ENCODE assay signal across 17 mouse cellular contexts in the genomic region with DNA sequence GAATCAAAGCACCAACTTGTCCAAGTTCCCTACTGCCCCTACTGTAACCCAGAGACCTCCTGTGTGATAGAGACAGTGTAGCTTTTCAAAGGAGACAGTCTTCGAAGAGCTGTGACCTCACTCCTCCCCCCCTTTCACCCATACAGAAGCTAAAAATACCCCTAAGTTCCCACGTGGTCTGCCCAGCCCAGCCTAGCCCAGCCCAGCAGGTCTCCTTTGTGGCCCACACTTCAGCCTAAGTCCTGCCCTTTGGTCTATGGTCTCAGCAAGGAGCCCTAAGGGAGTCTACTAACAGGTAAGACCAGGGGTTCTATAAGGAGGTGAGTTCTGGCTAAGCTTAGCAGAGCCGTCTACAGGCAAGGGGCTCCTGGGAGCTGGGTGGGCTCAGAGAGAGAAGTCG. TPM values are rescaled to one million over a fixed set of nuclear protein-coding genes. Genes with fewer than 3 reads are reported as not detected.
A peak's percentile ranks its signal among the peaks of the same experiment; 100 is the strongest.
DNase-seq lines count a peak whose midpoint lies in the region; ATAC-seq and TF ChIP-seq lines count a peak whose summit lies in the region.
"Had no signal": no experiment of that assay in that cellular context is flagged by ENCODE, and none has a peak within 500 bp of the region (broad histone marks: within the 10 kb centered on the region; RNA-seq: fewer than 3 reads in every experiment).

A gene (plus strand): TSS at position 176 of the 400 bp plus-strand sequence.

- WGBS in embryonic facial prominence, embryonic 14.5 days, result 56% methylated on average over 4 of the region's 4 CpGs
- WGBS in embryonic facial prominence, embryonic 10.5 days, result 58% methylated on average over 4 of the region's 4 CpGs
- WGBS in liver, postnatal 0 days (ENCODE audit: insufficient replicate concordance), result 48% methylated on average over 4 of the region's 4 CpGs

- peak; percentile 19; the same call in 1 of the 2 replicates for ATAC-seq in embryonic facial prominence, embryonic 14.5 days (ENCODE audit: low read depth)
- ATAC-seq in liver, postnatal 0 days, result no peak
- ATAC-seq: hindbrain, postnatal 0 days had no signal

- no peak for TF ChIP-seq CTCF in liver, postnatal 0 days (IDR thresholded peaks at IDR 0.05; ENCODE audit: low read depth)

- no peak within 1 kb of the TSS for H3K4me3 ChIP-seq in embryonic facial prominence, embryonic 14.5 days (ENCODE audit: low read depth, low read length)
- H3K4me3 ChIP-seq in embryonic facial prominence, embryonic 10.5 days, result no peak within 1 kb of the TSS
- H3K4me3 ChIP-seq in liver, postnatal 0 days (ENCODE audit: low read depth, low read length), result no peak within 1 kb of the TSS
- H3K4me3 ChIP-seq: embryonic facial prominence, embryonic 12.5 days; forebrain, embryonic 10.5 days had no signal

- peaks cover 10% of the 10 kb centered on the region for H3K27me3 ChIP-seq in embryonic facial prominence, embryonic 14.5 days (replicated peaks; ENCODE audit: control insufficient read depth, insufficient read depth, low read length)
- peaks cover 32% of the 10 kb centered on the region for H3K27me3 ChIP-seq in embryonic facial prominence, embryonic 10.5 days (replicated peaks; ENCODE audit: low read depth, poor library complexity, severe bottlenecking)
- peaks cover 10% of the 10 kb centered on the region for H3K27me3 ChIP-seq in liver, postnatal 0 days (ENCODE audit: insufficient read depth, low read length)

- H3K9me3 ChIP-seq in embryonic facial prominence, embryonic 14.5 days (ENCODE audit: control insufficient read depth, low read length), result no peaks in the 10 kb centered on the region
- no peaks in the 10 kb centered on the region for H3K9me3 ChIP-seq in embryonic facial prominence, embryonic 10.5 days
- H3K9me3 ChIP-seq in liver, postnatal 0 days (ENCODE audit: low read length), result no peaks in the 10 kb centered on the region
- H3K9me3 ChIP-seq: embryonic facial prominence, embryonic 12.5 days; forebrain, embryonic 10.5 days had no signal

- H3K4me1 ChIP-seq in embryonic facial prominence, embryonic 14.5 days (ENCODE audit: control insufficient read depth, insufficient read depth, low read length), result no peaks in the 10 kb centered on the region
- peaks cover 11% of the 10 kb centered on the region; the same call in 1 of the 2 replicates for H3K4me1 ChIP-seq in embryonic facial prominence, embryonic 10.5 days
- H3K4me1 ChIP-seq in liver, postnatal 0 days (ENCODE audit: insufficient read depth), result no peaks in the 10 kb centered on the region
- H3K4me1 ChIP-seq: embryonic facial prominence, embryonic 12.5 days had no signal

- intact Hi-C loops in heart, postnatal 10 days (cut with DNase I), result no loop called here
- intact Hi-C loops in left cerebral cortex, postnatal 4 days (cut with DNase I), result no loop called here

- no peak for DNase-seq in embryonic facial prominence, embryonic 14.5 days (ENCODE audit: low spot score)
- DNase-seq in embryonic facial prominence, embryonic 10.5 days (ENCODE audit: low spot score), result no peak
- peak; percentile 31 for DNase-seq in heart, adult 8-10 months (ENCODE audit: low spot score)
- DNase-seq in heart, postnatal 10 days, result peak; percentile 67 to 75
- no peak for DNase-seq in left cerebral cortex, postnatal 4 days
- no peak for DNase-seq in cerebellum, adult 8-10 months
- no peak for DNase-seq in retina, postnatal 1 day
- DNase-seq in liver, postnatal 0 days, result no peak
- DNase-seq: adrenal gland, postnatal 10 days; cerebellum, postnatal 25 days; kidney, adult 9 months; lung, postnatal 10 days had no signal

- H3K9ac ChIP-seq in embryonic facial prominence, embryonic 14.5 days (ENCODE audit: low read depth, low read length), result no peak within 1 kb of the TSS
- H3K9ac ChIP-seq in liver, postnatal 0 days (replicated peaks), result no peak within 1 kb of the TSS
- H3K9ac ChIP-seq: embryonic facial prominence, embryonic 12.5 days had no signal

- H3K27ac ChIP-seq in embryonic facial prominence, embryonic 14.5 days (replicated peaks; ENCODE audit: low read depth, low read length), result no peak within 1 kb of the TSS
- no peak within 1 kb of the TSS for H3K27ac ChIP-seq in embryonic facial prominence, embryonic 10.5 days (replicated peaks)
- no peak within 1 kb of the TSS for H3K27ac ChIP-seq in liver, postnatal 0 days (ENCODE audit: low read depth)
- H3K27ac ChIP-seq: embryonic facial prominence, embryonic 12.5 days; forebrain, embryonic 10.5 days; hindbrain, postnatal 0 days had no signal

- TF ChIP-seq EP300 in liver, postnatal 0 days (IDR thresholded peaks at IDR 0.05; ENCODE audit: low read depth), result no peak

- no peak within 1 kb of the TSS for H3K4me2 ChIP-seq in embryonic facial prominence, embryonic 14.5 days (ENCODE audit: low read depth, low read length)
- H3K4me2 ChIP-seq in liver, postnatal 0 days (ENCODE audit: low read depth, low read length), result no peak within 1 kb of the TSS
- H3K4me2 ChIP-seq: embryonic facial prominence, embryonic 12.5 days; liver, embryonic 11.5 days had no signal

- no peaks in the 10 kb centered on the region for H3K36me3 ChIP-seq in embryonic facial prominence, embryonic 14.5 days (ENCODE audit: control insufficient read depth, insufficient read depth, low read length)
- H3K36me3 ChIP-seq in embryonic facial prominence, embryonic 10.5 days (replicated peaks), result no peaks in the 10 kb centered on the region
- H3K36me3 ChIP-seq in liver, postnatal 0 days (replicated peaks; ENCODE audit: insufficient read depth, low read length), result no peaks in the 10 kb centered on the region
- H3K36me3 ChIP-seq: embryonic facial prominence, embryonic 12.5 days; forebrain, embryonic 10.5 days had no signal

RNA-seq across cellular contexts. Expression of the gene that starts here (rescaled TPM):
- polyA plus RNA-seq in embryonic facial prominence, embryonic 14.5 days (2014; fragmentation: Nextera tagmentation; extraction: Ambion mirVana), result 7.0 and 10.0 TPM in 2 replicates
- polyA plus RNA-seq in embryonic facial prominence, embryonic 10.5 days (2016; fragmentation: Nextera tagmentation; extraction: Ambion mirVana), result 0.21 and 0.22 TPM in 2 replicates
- 10 to 100 TPM; 36.7 to 52.8 (median 42.5) TPM for total RNA-seq in heart, adult 8-10 months (2022)
- total RNA-seq in heart, postnatal 10 days (2021), result 10 to 100 TPM; 42.8 to 60.1 TPM
- total RNA-seq in left cerebral cortex, postnatal 4 days (2021), result not detected
- polyA plus RNA-seq in liver, postnatal 0 days (2015; fragmentation: Nextera tagmentation; extraction: Ambion mirVana), result 0.06 and 0.12 TPM in 2 replicates
- total RNA-seq: layer of hippocampus, adult 8-10 months had no signal

Comparison
In these comparisons a context has a peak if more than half of its experiments do, and no peak if none do; other contexts are left out.
1. RNA of the gene that starts here (total RNA-seq): 42.8 to 60.1 TPM in heart, postnatal 10 days and 36.7 to 52.8 TPM in heart, adult 8-10 months; not detected in left cerebral cortex, postnatal 4 days; every median in the first group is over 10 times any median in the second.
2. DNase-seq: peak in heart, adult 8-10 months (single experiment) and heart, postnatal 10 days (2 of 2); none in embryonic facial prominence, embryonic 14.5 days (single experiment), embryonic facial prominence, embryonic 10.5 days (single experiment), left cerebral cortex, postnatal 4 days (single experiment), cerebellum, adult 8-10 months (single experiment), retina, postnatal 1 day (single experiment) and liver, postnatal 0 days (single experiment).